Comparison of ENCODE assay signal across 15 mouse cellular contexts in the genomic region with DNA sequence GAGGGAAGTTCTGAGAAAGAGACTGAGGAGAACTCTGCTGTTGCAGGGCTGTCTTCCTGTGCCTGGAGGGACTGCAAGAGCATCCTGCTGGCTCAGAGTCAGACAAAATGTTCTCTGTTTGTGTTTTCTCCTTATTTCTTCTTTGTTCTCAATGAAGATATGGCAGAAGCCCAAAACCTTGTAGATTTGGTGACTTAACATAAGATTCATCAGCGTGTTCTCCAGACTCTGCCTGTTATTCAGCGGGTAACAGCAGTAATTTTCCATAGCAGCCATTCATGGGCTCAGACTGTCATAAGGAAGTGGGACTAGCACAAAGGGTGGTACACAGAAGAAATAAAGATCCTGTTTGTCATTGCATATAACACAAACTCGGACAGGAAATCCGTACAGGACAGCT. TPM values are rescaled to one million over a fixed set of nuclear protein-coding genes. Genes with fewer than 3 reads are reported as not detected.
DNase-seq lines count a peak whose midpoint lies in the region; ATAC-seq and TF ChIP-seq lines count a peak whose summit lies in the region.
"Had no signal": no experiment of that assay in that cellular context is flagged by ENCODE, and none has a peak within 500 bp of the region (broad histone marks: within the 10 kb centered on the region; RNA-seq: fewer than 3 reads in every experiment).

No protein-coding gene starts in this region.

- H3K27ac ChIP-seq in intestine, embryonic 15.5 days: 0 out of 2 replicates have a peak overlapping the region, but pooled peaks have one; percentile 22
- no peak overlapping the region; the same call in 1 of the 2 replicates for H3K27ac ChIP-seq in intestine, postnatal 0 days (ENCODE audit: low read depth, low read length)
- no peak overlapping the region for H3K27ac ChIP-seq in cortical plate, adult 2 months (ENCODE audit: insufficient read depth, low read length)
- H3K27ac ChIP-seq: layer of hippocampus, adult 2 months; liver, embryonic 14.5 days; midbrain, embryonic 12.5 days had no signal

- 61% methylated on average over 4 of the region's 4 CpGs for WGBS in intestine, embryonic 15.5 days
- WGBS in intestine, postnatal 0 days: 48% methylated on average over 4 of the region's 4 CpGs
- WGBS in lung, adult 2 months: 37% methylated on average over 4 of the region's 4 CpGs

- H3K9ac ChIP-seq in intestine, embryonic 15.5 days: no peak overlapping the region
- H3K9ac ChIP-seq in intestine, postnatal 0 days (ENCODE audit: low read depth, low read length): no peak overlapping the region
- H3K9ac ChIP-seq: liver, embryonic 14.5 days; midbrain, embryonic 12.5 days had no signal

- no peaks in the 10 kb centered on the region for H3K9me3 ChIP-seq in intestine, embryonic 15.5 days
- no peaks in the 10 kb centered on the region for H3K9me3 ChIP-seq in intestine, postnatal 0 days (ENCODE audit: control insufficient read depth)
- H3K9me3 ChIP-seq: midbrain, embryonic 12.5 days had no signal

- H3K27me3 ChIP-seq in intestine, embryonic 15.5 days (replicated peaks): no peaks in the 10 kb centered on the region
- no peaks in the 10 kb centered on the region for H3K27me3 ChIP-seq in intestine, postnatal 0 days (replicated peaks; ENCODE audit: control insufficient read depth, insufficient read depth, low read length)
- H3K27me3 ChIP-seq: CH12.LX; midbrain, embryonic 12.5 days had no signal

- no peak for ATAC-seq in intestine, embryonic 15.5 days
- no peak for ATAC-seq in intestine, postnatal 0 days

- TF ChIP-seq POLR2A in lung, adult 2 months (IDR thresholded peaks at IDR 0.05; ENCODE audit: borderline replicate concordance, extremely low read depth, low read depth, low read length): no peak
- TF ChIP-seq POLR2A in cortical plate, adult 2 months (IDR thresholded peaks at IDR 0.05; ENCODE audit: extremely low read depth, insufficient read depth, low read length): no peak

- no peak overlapping the region for H3K4me2 ChIP-seq in intestine, embryonic 15.5 days (replicated peaks)
- H3K4me2 ChIP-seq in intestine, postnatal 0 days (replicated peaks; ENCODE audit: low read depth): no peak overlapping the region; the same call in 1 of the 2 replicates
- H3K4me2 ChIP-seq: midbrain, embryonic 12.5 days had no signal

- TF ChIP-seq CTCF in intestine, postnatal 0 days (IDR thresholded peaks at IDR 0.05; ENCODE audit: low read depth): no peak
- no peak for TF ChIP-seq CTCF in lung, adult 2 months (IDR thresholded peaks at IDR 0.05; ENCODE audit: insufficient read depth, low read length)
- no peak for TF ChIP-seq CTCF in cortical plate, adult 2 months (IDR thresholded peaks at IDR 0.05; ENCODE audit: extremely low read depth, insufficient read depth, low read length)

- DNase-seq in lung, adult 2 months: no peak
- DNase-seq in lung, postnatal 36 days: no peak
- DNase-seq in Muller cell, postnatal 12 days (ENCODE audit: inconsistent ontology term): peak; percentile 3
- DNase-seq in spleen, adult 18-20 months: no peak
- DNase-seq: adrenal gland, adult 2 months; cerebellum, postnatal 14 days; heart, adult 11 months; thymus, adult 18-20 months had no signal

- no peak overlapping the region for H3K4me3 ChIP-seq in intestine, embryonic 15.5 days (replicated peaks)
- no peak overlapping the region for H3K4me3 ChIP-seq in intestine, postnatal 0 days (ENCODE audit: low read depth, low read length)
- peak overlapping the region; percentile 15 for H3K4me3 ChIP-seq in lung, adult 2 months (replicated peaks; ENCODE audit: extremely low read depth, low read depth, low read length)
- H3K4me3 ChIP-seq in cortical plate, adult 2 months (ENCODE audit: insufficient read depth, low read length): peak overlapping the region; percentile 3; the same call in 1 of the 2 replicates
- H3K4me3 ChIP-seq: midbrain, embryonic 12.5 days had no signal

- peaks cover 9% of the 10 kb centered on the region for H3K4me1 ChIP-seq in intestine, embryonic 15.5 days (replicated peaks)
- 0 out of 2 replicates have a peak, but pooled peaks cover 3% of the 10 kb centered on the region for H3K4me1 ChIP-seq in intestine, postnatal 0 days (replicated peaks; ENCODE audit: control insufficient read depth, insufficient read depth, low read length)
- peaks cover 10% of the 10 kb centered on the region for H3K4me1 ChIP-seq in lung, adult 2 months (ENCODE audit: control insufficient read depth, insufficient read depth, low read length)
- peaks cover 10% of the 10 kb centered on the region; the same call in 1 of the 2 replicates for H3K4me1 ChIP-seq in cortical plate, adult 2 months (ENCODE audit: control insufficient read depth, insufficient read depth, low read length)

- no peaks in the 10 kb centered on the region for H3K36me3 ChIP-seq in intestine, embryonic 15.5 days
- H3K36me3 ChIP-seq in intestine, postnatal 0 days (ENCODE audit: control insufficient read depth, insufficient read depth): no peaks in the 10 kb centered on the region
- H3K36me3 ChIP-seq: midbrain, embryonic 12.5 days had no signal

RNA-seq across cellular contexts. Expression of a gene that starts 2.0 kb away (rescaled TPM):
- polyA plus RNA-seq in intestine, embryonic 15.5 days (2015; fragmentation: Nextera tagmentation; extraction: Ambion mirVana): 27.6 and 29.2 TPM in 2 replicates
- 13.3 and 13.4 TPM in 2 replicates for polyA plus RNA-seq in intestine, postnatal 0 days (2015; fragmentation: Nextera tagmentation; extraction: Ambion mirVana)
- 50.4 and 52.2 TPM in 2 replicates for polyA plus RNA-seq in lung, adult 2 months (2012; rRNA removed)
- polyA plus RNA-seq in cortical plate, adult 2 months (2012; rRNA removed): 89.4 and 97.4 TPM in 2 replicates

RNA-seq across cellular contexts. Expression of a gene that starts 31.3 kb away (rescaled TPM):
- polyA plus RNA-seq in intestine, embryonic 15.5 days (2015; fragmentation: Nextera tagmentation; extraction: Ambion mirVana): 156 and 173 TPM in 2 replicates
- 30.8 and 31.9 TPM in 2 replicates for polyA plus RNA-seq in intestine, postnatal 0 days (2015; fragmentation: Nextera tagmentation; extraction: Ambion mirVana)
- polyA plus RNA-seq in lung, adult 2 months (2012; rRNA removed): 41.6 and 55.2 TPM in 2 replicates
- polyA plus RNA-seq in cortical plate, adult 2 months (2012; rRNA removed): 52.3 and 54.5 TPM in 2 replicates

Comparison
In these comparisons a context has a peak if more than half of its experiments do, and no peak if none do; other contexts are left out.
1. H3K4me3 ChIP-seq: peak in lung, adult 2 months (single experiment) and cortical plate, adult 2 months (single experiment); none in intestine, embryonic 15.5 days (single experiment) and intestine, postnatal 0 days (single experiment).